Mouse (Mus musculus) embryonic facial prominence, embryonic 14.5 days (tissue): ENCODE results near the gene Faah. TPM values are rescaled to one million over a fixed set of nuclear protein-coding genes. Genes with fewer than 3 reads are reported as not detected.

ENCODE experiments used
- ATAC-seq: fragments of 200-750 bp; cut with Nextera tagmentation; 2 replicates; pipeline ENCODE4 v1.8.0; 2017; ENCODE audit warnings: low read depth, moderate number of reproducible peaks, moderate TSS enrichment
- DNase-seq: peaks from one replicate; pipeline ENCODE4 v3.0.0-alpha.2; 2015; ENCODE audit warnings: low spot score
- H3K27ac ChIP-seq: fragments of 300-500 bp; sonication (generic); replicated peaks from 2 replicates; pipeline ENCODE4 v1.5.1; 2014; ENCODE audit warnings: low read depth, mild to moderate bottlenecking, low read length, moderate library complexity
- H3K27me3 ChIP-seq: fragments of 300-500 bp; sonication (generic); replicated peaks from 2 replicates; pipeline ENCODE4 v1.6.1; 2014; ENCODE audit warnings: low read length; ENCODE audit not compliant: control insufficient read depth, insufficient read depth
- H3K36me3 ChIP-seq: fragments of 300-500 bp; sonication (generic); 2 replicates; pipeline ENCODE4 v1.6.1; 2014; ENCODE audit warnings: low read length, mixed read lengths; ENCODE audit not compliant: control insufficient read depth, insufficient read depth
- H3K4me1 ChIP-seq: fragments of 300-500 bp; sonication (generic); 2 replicates; pipeline ENCODE4 v1.6.1; 2014; ENCODE audit warnings: antibody characterized with exemption, low read length; ENCODE audit not compliant: control insufficient read depth, insufficient read depth
- H3K4me2 ChIP-seq: fragments of 300-500 bp; sonication (generic); 2 replicates; pipeline ENCODE4 v1.6.1; 2014; ENCODE audit warnings: low read depth, mild to moderate bottlenecking, low read length, moderate library complexity, mixed read lengths
- H3K4me3 ChIP-seq: fragments of 300-500 bp; sonication (generic); 2 replicates; pipeline ENCODE4 v1.5.1; 2014; ENCODE audit warnings: low read depth, mild to moderate bottlenecking, low read length
- H3K9ac ChIP-seq: fragments of 300-500 bp; sonication (generic); 2 replicates; pipeline ENCODE4 v1.6.1; 2014; ENCODE audit warnings: low read depth, mild to moderate bottlenecking, low read length, moderate library complexity, mixed read lengths
- H3K9me3 ChIP-seq: fragments of 300-500 bp; sonication (generic); 2 replicates; pipeline ENCODE4 v1.6.1; 2016; ENCODE audit warnings: low read length; ENCODE audit not compliant: control insufficient read depth
- WGBS: fragments of 180-500 bp; shearing (Covaris S2); extraction: QIAGEN DNeasy Blood & Tissue Kit; methylation state at CpG from one replicate; pipeline ENCODE4 v1.1.7; 2014; 5-methylcytosine and 5-hydroxymethylcytosine counted together
- polyA plus RNA-seq: library from polyadenylated mRNA; unstranded; fragments of >200 nt; fragmentation: Nextera tagmentation; extraction: Ambion mirVana; gene quantifications from 2 replicates; pipeline ENCODE4 v1.2.1, GENCODE M21; 2014

Gene Faah
- polyA plus RNA-seq, 1 experiment from 2014 or later = 4.5 TPM

DNA sequence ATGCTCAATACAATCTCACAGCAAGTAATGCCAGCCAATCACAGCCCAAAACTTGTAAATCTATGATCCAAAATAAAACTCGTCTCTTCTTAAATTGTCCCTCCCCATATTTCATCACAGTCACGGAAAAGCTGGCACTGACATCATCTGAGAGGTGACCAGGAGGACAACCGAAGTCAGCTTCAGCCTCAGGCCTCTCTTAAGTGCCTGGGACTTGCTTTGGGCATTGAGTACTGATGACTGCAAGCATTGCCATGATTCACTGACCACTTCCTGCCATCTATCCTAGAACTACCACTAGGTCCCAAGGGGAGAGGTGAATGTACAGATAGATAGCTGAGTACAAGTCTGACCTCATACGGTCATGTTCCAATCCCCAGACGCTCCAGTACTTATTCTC lies 95.0 kb downstream of the Faah start:
- Histone ChIP-seq H3K4me2 (no peak overlapping the region), H3K9ac (no peak overlapping the region), H3K9me3 (no peaks in the 10 kb centered on the region), H3K27ac (no peak overlapping the region), H3K27me3 (peaks cover 4% of the 10 kb centered on the region; the same call in 1 of the 2 replicates), H3K4me1 (no peaks in the 10 kb centered on the region), H3K36me3 (no peaks in the 10 kb centered on the region), H3K4me3 (no peak overlapping the region)
- no peak for DNase-seq
- no peak for ATAC-seq
- 86% methylated on average over 5 of the region's 5 CpGs for WGBS

DNA sequence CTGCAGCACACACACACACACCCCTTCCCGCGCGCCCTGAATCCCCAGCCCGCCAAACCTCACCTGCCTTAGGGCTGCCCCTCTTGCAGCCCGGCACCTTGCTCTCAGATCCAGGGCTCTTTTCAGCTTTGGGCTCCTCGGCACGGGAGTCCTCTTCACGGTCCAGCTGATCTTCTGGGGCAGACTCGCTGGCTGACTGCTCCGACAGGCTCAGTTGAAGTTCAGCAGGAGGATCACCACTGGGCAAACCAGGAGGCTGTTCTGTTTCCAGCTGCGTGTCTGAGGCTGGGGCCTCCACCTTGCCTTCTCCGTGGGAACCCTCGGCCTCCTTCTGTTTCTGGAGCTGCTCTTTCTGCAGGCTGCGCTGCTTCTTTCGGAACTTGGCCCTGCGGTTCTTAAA lies 97.8 kb downstream of the Faah start:
- DNase-seq (no peak), ATAC-seq (no peak)
- Histone ChIP-seq H3K9ac (no peak overlapping the region), H3K4me1 (no peaks in the 10 kb centered on the region), H3K27me3 (peaks cover 4% of the 10 kb centered on the region; the same call in 1 of the 2 replicates), H3K27ac (no peak overlapping the region), H3K4me3 (no peak overlapping the region), H3K4me2 (no peak overlapping the region), H3K36me3 (no peaks in the 10 kb centered on the region), H3K9me3 (no peaks in the 10 kb centered on the region)
- 79% methylated on average over 16 of the region's 16 CpGs for WGBS

Other genes with a start within 250 kb of the Faah start
- gene Tex38, start 236.9 kb downstream of the Faah start, polyA plus RNA-seq = 0.26 TPM in 1 of 2 replicates, not detected in the other
- gene Atpaf1, start 233.1 kb downstream of the Faah start, polyA plus RNA-seq = 54.4 and 58.7 TPM in 2 replicates
- gene Mob3c, start 189.8 kb downstream of the Faah start, polyA plus RNA-seq = 8.3 and 11.6 TPM in 2 replicates
- gene Mknk1, start 178.7 kb downstream of the Faah start, polyA plus RNA-seq = 24.1 and 25.3 TPM in 2 replicates
- 0.31 TPM in 1 of 2 replicates, not detected in the other for gene Kncn, start 133.5 kb downstream of the Faah start, polyA plus RNA-seq
- gene 6430628N08Rik, start 127.3 kb downstream of the Faah start, polyA plus RNA-seq = 0.10 and 0.29 TPM in 2 replicates
- gene Dmbx1, start 78.0 kb downstream of the Faah start, polyA plus RNA-seq = 0.26 and 0.58 TPM in 2 replicates
- gene Nsun4, start 36.0 kb upstream of the Faah start, polyA plus RNA-seq = 17.7 and 20.2 TPM in 2 replicates
- 511 and 572 TPM in 2 replicates for gene Uqcrh, start 57.1 kb upstream of the Faah start, polyA plus RNA-seq
- 73.1 and 85.5 TPM in 2 replicates for gene Lrrc41, start 57.3 kb upstream of the Faah start, polyA plus RNA-seq
- gene Rad54l, start 105.8 kb upstream of the Faah start, polyA plus RNA-seq = 20.7 and 22.6 TPM in 2 replicates
- 60.4 and 62.7 TPM in 2 replicates for gene Pomgnt1, start 105.9 kb upstream of the Faah start, polyA plus RNA-seq
- gene Lurap1, start 133.4 kb upstream of the Faah start, polyA plus RNA-seq = 2.3 and 2.4 TPM in 2 replicates
- 1.7 and 4.0 TPM in 2 replicates for gene Tspan1, start 149.7 kb upstream of the Faah start, polyA plus RNA-seq
- gene 1700042G07Rik, start 155.4 kb upstream of the Faah start, polyA plus RNA-seq = not detected in 2 replicates
- not detected in 2 replicates for gene Gm49337, start 155.5 kb upstream of the Faah start, polyA plus RNA-seq
- gene Pik3r3, start 203.7 kb upstream of the Faah start, polyA plus RNA-seq = 15.5 and 17.0 TPM in 2 replicates